Mouse (Mus musculus) heart, embryonic 12.5 days (tissue): Measurements from ENCODE around the gene Endod1. TPM values are rescaled to one million over a fixed set of nuclear protein-coding genes. Genes with fewer than 3 reads are reported as not detected.

ENCODE experiments used
- ATAC-seq: fragments of 200-750 bp; cut with Nextera tagmentation; 2 replicates; pipeline ENCODE4 v1.8.0; 2017; ENCODE audit warnings: moderate TSS enrichment, moderate library complexity; ENCODE audit not compliant: insufficient number of reproducible peaks, low FRiP score
- H3K27ac ChIP-seq: fragments of 300-500 bp; sonication (generic); 2 replicates; pipeline ENCODE4 v1.5.1; 2016; ENCODE audit warnings: mild to moderate bottlenecking, moderate library complexity; ENCODE audit not compliant: poor library complexity, severe bottlenecking
- H3K27me3 ChIP-seq: fragments of 300-500 bp; sonication (generic); replicated peaks from 2 replicates; pipeline ENCODE4 v1.6.1; 2016; ENCODE audit warnings: mild to moderate bottlenecking, moderate library complexity
- H3K36me3 ChIP-seq: fragments of 300-500 bp; sonication (generic); 2 replicates; pipeline ENCODE4 v1.6.1; 2016; ENCODE audit warnings: mild to moderate bottlenecking, moderate library complexity
- H3K4me1 ChIP-seq: fragments of 300-500 bp; sonication (generic); replicated peaks from 2 replicates; pipeline ENCODE4 v1.6.1; 2016; ENCODE audit warnings: mild to moderate bottlenecking
- H3K4me2 ChIP-seq: fragments of 300-500 bp; sonication (generic); 2 replicates; pipeline ENCODE4 v1.6.1; 2016; ENCODE audit warnings: mild to moderate bottlenecking, moderate library complexity
- H3K4me3 ChIP-seq: fragments of 300-500 bp; sonication (generic); 2 replicates; pipeline ENCODE4 v1.5.1; 2016; ENCODE audit warnings: mild to moderate bottlenecking
- H3K9ac ChIP-seq: fragments of 300-500 bp; sonication (generic); 2 replicates; pipeline ENCODE4 v1.6.1; 2016; ENCODE audit warnings: mild to moderate bottlenecking, moderate library complexity
- H3K9me3 ChIP-seq: fragments of 300-500 bp; sonication (generic); replicated peaks from 2 replicates; pipeline ENCODE4 v1.6.1; 2016; ENCODE audit warnings: mild to moderate bottlenecking, moderate library complexity
- WGBS: fragments of 180-500 bp; shearing (Covaris S2); methylation state at CpG from one replicate; pipeline ENCODE4 v1.1.7; 2016; 5-methylcytosine and 5-hydroxymethylcytosine counted together
- polyA plus RNA-seq: library from polyadenylated mRNA; unstranded; fragments of >200 nt; fragmentation: Nextera tagmentation; extraction: Ambion mirVana; gene quantifications from 2 replicates; pipeline ENCODE4 v1.2.1, GENCODE M21; 2016

The Endod1 gene
- polyA plus RNA-seq, 1 experiment from 2014 or later, result 10.7 TPM

GRCm38 (mm10) chr9:14335829-14336228, 45.5 kb downstream of the Endod1 start:
- Histone ChIP-seq H3K4me2 (no peak overlapping the region), H3K27ac (no peak overlapping the region), H3K27me3 (no peaks in the 10 kb centered on the region), H3K4me1 (0 out of 2 replicates have a peak, but pooled peaks cover 4% of the 10 kb centered on the region), H3K9me3 (no peaks in the 10 kb centered on the region), H3K36me3 (peaks cover 5% of the 10 kb centered on the region), H3K9ac (no peak overlapping the region), H3K4me3 (no peak overlapping the region)
- no peak for ATAC-seq
- WGBS, result 77% methylated on average over 4 of the region's 4 CpGs

GRCm38 (mm10) chr9:14316618-14317017, 64.7 kb downstream of the Endod1 start:
- ATAC-seq, result no peak
- no peak overlapping the region for H3K4me3 ChIP-seq
- H3K9ac ChIP-seq, result no peak overlapping the region
- WGBS, result 88% methylated on average over 1 of the region's 1 CpGs
- 0 out of 2 replicates have a peak, but pooled peaks cover 4% of the 10 kb centered on the region for H3K4me1 ChIP-seq
- H3K4me2 ChIP-seq, result no peak overlapping the region
- no peak overlapping the region for H3K27ac ChIP-seq
- no peaks in the 10 kb centered on the region for H3K27me3 ChIP-seq
- peaks cover 50% of the 10 kb centered on the region for H3K36me3 ChIP-seq
- H3K9me3 ChIP-seq, result no peaks in the 10 kb centered on the region

GRCm38 (mm10) chr9:14314477-14314876, 66.8 kb downstream of the Endod1 start:
- ATAC-seq, result no peak
- 80% methylated on average over 7 of the region's 7 CpGs for WGBS
- Histone ChIP-seq H3K27ac (no peak overlapping the region), H3K27me3 (no peaks in the 10 kb centered on the region), H3K4me3 (no peak overlapping the region), H3K9me3 (no peaks in the 10 kb centered on the region), H3K4me1 (0 out of 2 replicates have a peak, but pooled peaks cover 4% of the 10 kb centered on the region), H3K36me3 (peaks cover 54% of the 10 kb centered on the region), H3K9ac (no peak overlapping the region), H3K4me2 (no peak overlapping the region)

- 81% methylated on average over 3 of the region's 3 CpGs for WGBS
- Histone ChIP-seq H3K4me1 (0 out of 2 replicates have a peak, but pooled peaks cover 4% of the 10 kb centered on the region), H3K4me3 (no peak overlapping the region), H3K36me3 (peaks cover 59% of the 10 kb centered on the region), H3K4me2 (no peak overlapping the region), H3K9me3 (no peaks in the 10 kb centered on the region), H3K27me3 (no peaks in the 10 kb centered on the region), H3K9ac (no peak overlapping the region), H3K27ac (no peak overlapping the region)
- no peak for ATAC-seq
Measured at GRCm38 (mm10) chr9:14313968-14314367, 67.3 kb downstream of the Endod1 start.

GRCm38 (mm10) chr9:14307341-14307740, 74.0 kb downstream of the Endod1 start:
- Histone ChIP-seq H3K27ac (no peak overlapping the region), H3K9me3 (no peaks in the 10 kb centered on the region), H3K4me2 (no peak overlapping the region), H3K27me3 (no peaks in the 10 kb centered on the region), H3K9ac (no peak overlapping the region), H3K4me1 (0 out of 2 replicates have a peak, but pooled peaks cover 7% of the 10 kb centered on the region), H3K4me3 (no peak overlapping the region), H3K36me3 (peaks cover 30% of the 10 kb centered on the region)
- ATAC-seq, result no peak
- 49% methylated on average over 3 of the region's 3 CpGs for WGBS

GRCm38 (mm10) chr9:14304262-14304968, 76.9 kb downstream of the Endod1 start:
- Histone ChIP-seq H3K4me1 (peaks cover 11% of the 10 kb centered on the region; the same call in 1 of the 2 replicates), H3K4me3 (no peak overlapping the region), H3K27me3 (no peaks in the 10 kb centered on the region), H3K36me3 (peaks cover 12% of the 10 kb centered on the region), H3K9me3 (no peaks in the 10 kb centered on the region), H3K9ac (no peak overlapping the region), H3K27ac (no peak overlapping the region), H3K4me2 (no peak overlapping the region)
- 68% methylated on average over 9 of the region's 9 CpGs for WGBS
- ATAC-seq, result no peak

Other genes starting within 250 kb of the Endod1 start
- 14.1 and 15.5 TPM in 2 replicates for gene Sesn3, start 106.4 kb downstream of the Endod1 start, polyA plus RNA-seq
- 0.14 and 0.15 TPM in 2 replicates for gene Kdm4d, start 119.0 kb upstream of the Endod1 start, polyA plus RNA-seq
- gene Cwc15, start 119.1 kb upstream of the Endod1 start, polyA plus RNA-seq, result 126 and 130 TPM in 2 replicates